Mouse (Mus musculus): Measurements from ENCODE around the gene Man2b1.

DNA sequence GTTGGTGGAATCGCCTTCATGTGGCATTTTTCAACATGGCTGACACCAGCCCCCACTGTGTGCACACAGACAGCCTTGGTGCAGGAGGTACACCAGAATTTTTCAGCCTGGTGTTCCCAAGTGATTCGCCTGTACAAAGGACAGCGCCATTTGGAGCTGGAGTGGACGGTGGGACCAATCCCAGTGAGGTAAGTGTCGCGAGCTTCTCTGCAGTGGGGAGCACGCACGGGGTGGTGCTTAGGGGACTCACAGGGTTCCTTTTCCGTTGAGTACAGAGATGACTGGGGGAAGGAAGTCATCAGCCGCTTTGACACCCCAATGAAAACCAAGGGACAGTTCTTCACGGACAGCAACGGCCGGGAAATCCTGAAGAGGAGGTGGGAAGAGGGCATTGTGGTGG is 12.0 kb downstream of the Man2b1 start:
- TF ChIP-seq CTCF (conservative IDR thresholded peaks at IDR 0.05; ENCODE audit: insufficient read depth, insufficient read length, low read depth, low read length) (no peak), POLR2A (IDR thresholded peaks at IDR 0.05; ENCODE audit: low read depth, low read length) (no peak)
